Mouse (Mus musculus) MEL (cell line): ENCODE measurements around the gene Rbpjl. TPM values are rescaled to one million over a fixed set of nuclear protein-coding genes. Genes with fewer than 3 reads are reported as not detected.

ENCODE experiments used
- DNase-seq: peaks from one replicate; pipeline ENCODE4 v3.0.0; 2011; ENCODE audit warnings: low read depth, low spot score
- H3K27ac ChIP-seq: 2 replicates; pipeline ENCODE4 v1.5.1; 2012; ENCODE audit warnings: low read depth, mild to moderate bottlenecking, control low read depth, low read length, moderate library complexity; ENCODE audit not compliant: control insufficient read depth
- H3K27me3 ChIP-seq, 2 experiments: fragments of 150-350 bp in 1 of 2; sonication (generic) in 1 of 2; 2 replicates each; pipeline ENCODE4 v1.6.1; 2012; ENCODE audit warnings: low read length in 2 of 2, mild to moderate bottlenecking in 2 of 2, improper control_type of control experiment in 1 of 2, moderate library complexity in 1 of 2; ENCODE audit not compliant: insufficient read depth in 2 of 2, control insufficient read depth in 1 of 2
- H3K36me3 ChIP-seq, 2 experiments: 2 replicates each; pipeline ENCODE4 v1.6.1; 2012 to 2014; ENCODE audit warnings: low read length in 2 of 2, improper control_type of control experiment in 1 of 2, inconsistent platforms in 1 of 2, mild to moderate bottlenecking in 1 of 2; ENCODE audit not compliant: insufficient read depth in 2 of 2, control insufficient read depth in 1 of 2
- H3K4me1 ChIP-seq, 2 experiments: fragments of 150-350 bp in 1 of 2; sonication (generic) in 1 of 2; 2 replicates each; pipeline ENCODE4 v1.6.1; 2012; ENCODE audit warnings: low read length in 2 of 2, improper control_type of control experiment in 1 of 2, mild to moderate bottlenecking in 1 of 2; ENCODE audit not compliant: insufficient read depth in 2 of 2, control insufficient read depth in 1 of 2
- H3K4me3 ChIP-seq, 2 experiments: fragments of 150-350 bp in 1 of 2; sonication (generic) in 1 of 2; 2 replicates each; pipeline ENCODE4 v1.5.1; 2012; ENCODE audit warnings: low read depth in 2 of 2, low read length in 2 of 2, mild to moderate bottlenecking in 2 of 2, moderate library complexity in 2 of 2, control low read depth in 1 of 2, improper control_type of control experiment in 1 of 2; ENCODE audit not compliant: control insufficient read depth in 1 of 2, insufficient read depth in 1 of 2
- H3K79me2 ChIP-seq: 2 replicates; pipeline ENCODE4 v1.6.1; 2012; ENCODE audit warnings: mild to moderate bottlenecking, low read length, moderate library complexity; ENCODE audit not compliant: control insufficient read depth, poor library complexity, insufficient read depth
- H3K9ac ChIP-seq: 2 replicates; pipeline ENCODE4 v1.6.1; 2012; ENCODE audit warnings: low read depth, mild to moderate bottlenecking, control low read depth, low read length, moderate library complexity; ENCODE audit not compliant: control insufficient read depth, poor library complexity, severe bottlenecking
- H3K9me3 ChIP-seq: fragments of 150-350 bp; sonication (generic); replicated peaks from 2 replicates; pipeline ENCODE4 v1.6.1; 2012; ENCODE audit warnings: mild to moderate bottlenecking, low read length, improper control_type of control experiment, moderate library complexity; ENCODE audit not compliant: insufficient read depth
- CHD1 ChIP-seq: IDR thresholded peaks from 2 replicates; pipeline ENCODE4 v1.6.1; 2012; ENCODE audit warnings: low read depth, mild to moderate bottlenecking, inconsistent platforms, low read length, improper control_type of control experiment
- CTCF ChIP-seq, 3 experiments: IDR thresholded peaks in 2 of 3; conservative IDR thresholded peaks in 1 of 3; 2 replicates each; pipeline ENCODE4 v1.5.1; 2011 to 2012; ENCODE audit warnings: low read length in 3 of 3, low read depth in 2 of 3, mild to moderate bottlenecking in 2 of 3, improper control_type of control experiment in 1 of 3, inconsistent platforms in 1 of 3, mixed read lengths in 1 of 3, moderate library complexity in 1 of 3; ENCODE audit not compliant: control insufficient read depth in 1 of 3, insufficient read depth in 1 of 3, poor library complexity in 1 of 3, severe bottlenecking in 1 of 3
- E2F4 ChIP-seq: IDR thresholded peaks from 2 replicates; pipeline ENCODE4 v1.6.1; 2011; ENCODE audit warnings: low read depth, low read length, improper control_type of control experiment, borderline replicate concordance
- ELF1 ChIP-seq: IDR thresholded peaks from 2 replicates; pipeline ENCODE4 v1.6.1; 2014; ENCODE audit warnings: low read depth, mild to moderate bottlenecking, inconsistent platforms, low read length, improper control_type of control experiment, moderate library complexity
- ETS1 ChIP-seq: IDR thresholded peaks from 2 replicates; pipeline ENCODE4 v1.6.1; 2012; ENCODE audit warnings: low read depth, mild to moderate bottlenecking, inconsistent platforms, low read length, improper control_type of control experiment, moderate library complexity
- HCFC1 ChIP-seq: IDR thresholded peaks from 2 replicates; pipeline ENCODE4 v1.6.1; 2012; ENCODE audit warnings: low read depth, mild to moderate bottlenecking, inconsistent platforms, low read length, improper control_type of control experiment, moderate library complexity
- KAT2A ChIP-seq: conservative IDR thresholded peaks from 2 replicates; pipeline ENCODE4 v1.6.1; 2012; ENCODE audit warnings: low read depth, low read length, improper control_type of control experiment, inconsistent platforms
- MYB ChIP-seq: IDR thresholded peaks from 2 replicates; pipeline ENCODE4 v1.6.1; 2011; ENCODE audit warnings: mild to moderate bottlenecking, low read depth, low read length, improper control_type of control experiment
- NELFE ChIP-seq: IDR thresholded peaks from 2 replicates; pipeline ENCODE4 v1.6.1; 2011; ENCODE audit warnings: low read depth, low read length, improper control_type of control experiment
- POLR2AphosphoS5 ChIP-seq: IDR thresholded peaks from 2 replicates; pipeline ENCODE4 v1.6.1; 2012; ENCODE audit warnings: low read depth, borderline replicate concordance, mild to moderate bottlenecking, inconsistent platforms, low read length, moderate library complexity, mixed read lengths
- RAD21 ChIP-seq: IDR thresholded peaks from 2 replicates; pipeline ENCODE4 v1.6.1; 2011; ENCODE audit warnings: mild to moderate bottlenecking, low read depth, low read length, improper control_type of control experiment
- RCOR1 ChIP-seq: IDR thresholded peaks from 2 replicates; pipeline ENCODE4 v1.6.1; 2012; ENCODE audit warnings: low read depth, mild to moderate bottlenecking, inconsistent platforms, low read length, improper control_type of control experiment
- SIN3A ChIP-seq: IDR thresholded peaks from 2 replicates; pipeline ENCODE4 v1.6.1; 2012; ENCODE audit warnings: low read length, improper control_type of control experiment, inconsistent platforms
- TBP ChIP-seq: IDR thresholded peaks from 2 replicates; pipeline ENCODE4 v1.8.0; 2011; ENCODE audit warnings: low read depth, low read length, improper control_type of control experiment
- USF1 ChIP-seq: IDR thresholded peaks from 2 replicates; pipeline ENCODE4 v1.6.1; 2014; ENCODE audit warnings: low read depth, mild to moderate bottlenecking, inconsistent platforms, low read length, improper control_type of control experiment, moderate library complexity
- USF2 ChIP-seq, 2 experiments: IDR thresholded peaks; 2 replicates each; pipeline ENCODE4 v1.6.1; 2011 to 2012; ENCODE audit warnings: improper control_type of control experiment in 2 of 2, low read length in 2 of 2, borderline replicate concordance in 1 of 2, inconsistent platforms in 1 of 2, low read depth in 1 of 2, mild to moderate bottlenecking in 1 of 2; ENCODE audit not compliant: insufficient read depth in 1 of 2
- ZC3H11A ChIP-seq: IDR thresholded peaks from 2 replicates; pipeline ENCODE4 v1.6.1; 2012; ENCODE audit warnings: low read depth, mild to moderate bottlenecking, inconsistent platforms, low read length, improper control_type of control experiment
- ZMIZ1 ChIP-seq: IDR thresholded peaks from 2 replicates; pipeline ENCODE4 v1.6.1; 2012; ENCODE audit warnings: low read depth, mild to moderate bottlenecking, inconsistent platforms, low read length, improper control_type of control experiment, moderate library complexity
- polyA plus RNA-seq, 2 experiments: library from polyadenylated mRNA; stranded (reverse) in 1 of 2; unstranded in 1 of 2; fragments of >175 nt in 1 of 2; fragments of >200 nt in 1 of 2; gene quantifications; 2 replicates each; pipeline versions ENCODE4 v1.2.1 to v1.2.4; 2012; ENCODE audit warnings: low replicate concordance in 2 of 2, low read depth in 1 of 2; ENCODE audit not compliant: insufficient read length in 2 of 2, insufficient read depth in 1 of 2, missing spikeins in 1 of 2
- total RNA-seq: library from RNA; depleted of rRNA; stranded (reverse); fragments of 300-350 nt; gene quantifications from 2 replicates; pipeline ENCODE4 v1.2.3, GENCODE M21; 2012

Rbpjl gene
- total and polyA plus RNA-seq, 3 experiments = 0.07 TPM; not detected in 2

DNA sequence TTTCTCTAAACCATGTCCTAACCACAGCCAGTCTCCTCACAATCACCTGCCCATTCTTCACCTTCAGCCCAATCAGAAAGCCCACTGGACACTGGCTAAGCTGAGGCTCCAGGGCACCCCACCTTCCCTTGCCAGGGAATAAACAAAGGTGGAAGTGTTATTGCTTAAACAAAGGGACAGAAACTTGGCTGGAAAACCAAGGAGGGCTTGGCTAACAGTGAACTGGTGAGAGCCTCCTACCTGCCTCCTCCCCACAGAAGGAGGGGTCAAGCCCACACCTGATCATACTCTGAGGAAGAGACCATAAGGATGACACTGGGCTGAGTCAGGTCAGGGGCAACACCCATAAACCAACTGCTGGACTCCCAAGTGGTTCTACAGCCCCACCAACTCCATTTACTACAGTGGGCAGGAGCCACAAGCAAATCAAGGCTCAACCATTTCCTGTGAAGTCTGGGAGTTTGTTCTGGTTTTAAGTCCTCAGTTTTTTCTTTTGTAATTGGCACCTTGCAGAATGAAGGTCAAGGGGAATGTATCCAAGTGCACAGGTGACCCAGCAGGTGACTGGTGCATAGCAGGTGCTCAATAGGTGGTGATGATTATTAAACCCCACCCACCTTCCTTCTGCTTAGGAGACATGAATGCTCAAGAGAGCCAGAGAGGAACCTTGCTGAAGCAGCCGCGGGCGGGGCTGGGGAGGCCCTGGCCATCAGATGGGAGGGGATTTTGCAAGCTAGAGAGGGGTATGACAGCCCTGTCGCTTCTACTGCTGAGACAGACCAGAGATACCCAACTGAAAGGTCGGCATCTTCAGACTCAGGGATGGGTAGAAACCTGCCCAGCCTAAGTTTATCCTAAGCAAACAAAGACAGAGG is 32.5 kb downstream of the Rbpjl start:
- no peaks in the 10 kb centered on the region for H3K79me2 ChIP-seq
- peaks cover 9 to 15% of the 10 kb centered on the region in 2 experiments; a peak in 3 of 4 replicates for H3K27me3 ChIP-seq
- no peak overlapping the region for H3K4me3 ChIP-seq
- H3K36me3 ChIP-seq = no peaks in the 10 kb centered on the region
- H3K9ac ChIP-seq = no peak overlapping the region
- no peak for DNase-seq
- H3K4me1 ChIP-seq = no peaks in the 10 kb centered on the region
- H3K27ac ChIP-seq = no peak overlapping the region
- TF ChIP-seq CTCF (IDR thresholded peaks at IDR 0.05 in 2 of 3, conservative IDR thresholded peaks at IDR 0.05 in 1 of 3; ENCODE audit: control insufficient read depth in 1 of 3, insufficient read depth in 1 of 3, low read depth in 2 of 3, low read length in 3 of 3, poor library complexity in 1 of 3, severe bottlenecking in 1 of 3) = no peak
- TF ChIP-seq USF2 (IDR thresholded peaks at IDR 0.05; ENCODE audit: borderline replicate concordance in 1 of 2, insufficient read depth in 1 of 2, low read depth in 1 of 2, low read length in 2 of 2) = no peak
- no peaks in the 10 kb centered on the region for H3K9me3 ChIP-seq

DNA sequence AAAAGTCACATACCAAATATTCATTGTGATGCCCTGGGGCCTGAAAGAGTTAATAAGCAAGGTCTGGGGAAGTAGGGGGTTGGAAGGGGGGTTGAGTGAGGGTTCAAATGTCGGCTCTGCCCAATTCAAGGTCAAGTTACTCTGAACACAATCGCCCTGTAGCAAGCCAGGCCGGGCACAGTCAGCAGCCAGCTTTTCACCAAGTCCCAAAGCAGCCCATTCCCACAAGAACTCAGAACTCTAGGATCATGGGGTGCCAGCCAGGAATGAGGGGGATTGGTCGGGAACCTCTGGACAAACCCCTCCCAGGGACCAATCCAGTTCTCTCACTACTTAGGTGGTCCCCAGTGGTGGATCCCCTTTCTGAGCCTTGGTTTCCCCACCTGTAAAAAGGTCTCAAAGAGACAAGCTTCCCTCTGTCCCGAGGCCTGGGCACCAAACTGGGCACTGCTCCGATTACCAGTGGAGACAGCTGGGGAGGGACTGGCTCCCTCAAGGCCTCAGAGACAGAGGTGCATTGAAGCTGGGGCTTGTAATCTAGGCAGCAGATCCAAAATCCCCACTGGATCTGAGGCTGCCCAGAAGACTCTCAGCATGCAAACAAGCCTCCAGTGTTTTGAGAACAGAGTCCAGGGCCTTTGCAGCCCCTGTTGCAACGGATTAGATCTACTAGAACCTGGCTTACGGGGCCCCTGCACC is 33.4 kb downstream of the Rbpjl start:
- H3K36me3 ChIP-seq = no peaks in the 10 kb centered on the region

DNA sequence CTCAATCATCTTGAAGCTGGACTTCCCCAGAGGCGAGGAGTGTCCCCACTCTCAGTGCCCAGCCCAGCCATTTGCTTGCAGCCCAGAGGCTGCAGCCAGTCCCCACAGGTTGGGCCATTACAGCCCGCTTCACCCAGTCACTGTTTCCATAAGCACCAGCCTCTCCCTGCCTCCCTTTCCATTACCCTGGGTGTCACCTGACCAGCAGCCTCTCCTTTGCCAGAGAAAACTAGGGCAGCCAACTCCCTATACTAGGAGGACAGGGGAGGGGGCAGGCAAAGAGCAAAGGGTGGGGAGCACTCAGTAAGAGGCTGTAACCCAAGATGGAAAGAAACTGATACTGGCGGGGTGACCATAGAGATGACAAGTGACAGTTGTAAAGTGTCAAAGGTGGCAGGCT is 34.0 kb downstream of the Rbpjl start:
- Histone ChIP-seq H3K4me1 (no peaks in the 10 kb centered on the region), H3K27me3 (peaks cover 11 to 21% of the 10 kb centered on the region in 2 experiments), H3K9ac (no peak overlapping the region), H3K9me3 (no peaks in the 10 kb centered on the region), H3K79me2 (no peaks in the 10 kb centered on the region), H3K36me3 (no peaks in the 10 kb centered on the region), H3K27ac (no peak overlapping the region), H3K4me3 (no peak overlapping the region)
- DNase-seq = no peak
- TF ChIP-seq ZC3H11A (no peak), RAD21 (no peak), ZMIZ1 (no peak), USF2 (IDR thresholded peaks at IDR 0.05; ENCODE audit: borderline replicate concordance in 1 of 2, insufficient read depth in 1 of 2, low read depth in 1 of 2, low read length in 2 of 2) (no peak), POLR2AphosphoS5 (no peak), TBP (no peak), SIN3A (no peak), MYB (no peak), CHD1 (no peak)

More for the DNA sequence above, 33.4 kb downstream of the Rbpjl start:
- no peaks in the 10 kb centered on the region for H3K9me3 ChIP-seq
- no peak overlapping the region for H3K27ac ChIP-seq
- peaks cover 10 to 19% of the 10 kb centered on the region in 2 experiments for H3K27me3 ChIP-seq
- TF ChIP-seq HCFC1 (no peak), USF2 (IDR thresholded peaks at IDR 0.05; ENCODE audit: borderline replicate concordance in 1 of 2, insufficient read depth in 1 of 2, low read depth in 1 of 2, low read length in 2 of 2) (no peak), ETS1 (no peak), KAT2A (no peak), USF1 (no peak), NELFE (no peak), ZMIZ1 (no peak), POLR2AphosphoS5 (no peak), ELF1 (no peak), E2F4 (no peak), RCOR1 (no peak)
- no peak overlapping the region for H3K4me3 ChIP-seq
- H3K9ac ChIP-seq = no peak overlapping the region
- no peaks in the 10 kb centered on the region for H3K79me2 ChIP-seq
- H3K4me1 ChIP-seq = no peaks in the 10 kb centered on the region
- DNase-seq = no peak
